Mouse (Mus musculus): ENCODE measurements around the gene Kcnn1.
A peak's percentile ranks its signal among the peaks of the same experiment; 100 is the strongest.

Gene Kcnn1

GRCm38 (mm10) chr8:70812055-70812454 lies 51.0 kb downstream of the Kcnn1 start:
- DNase-seq (ENCODE audit: low spot score) = no peak

- no peak for DNase-seq (ENCODE audit: low spot score)
These were observed 51.9 kb downstream of the Kcnn1 start for GRCm38 (mm10) chr8:70810962-70811680.

- no peak for DNase-seq (ENCODE audit: low spot score)
These were observed 53.9 kb downstream of the Kcnn1 start for GRCm38 (mm10) chr8:70808955-70809701.

GRCm38 (mm10) chr8:70808239-70808638 lies 54.8 kb downstream of the Kcnn1 start, which contains the start of gene Il12rb1:
Gene Il12rb1, plus strand, starts transcription at chr8:70808449.
- DNase-seq (ENCODE audit: low spot score) = no peak

GRCm38 (mm10) chr8:70807304-70807703 lies 55.8 kb downstream of the Kcnn1 start:
- no peak for DNase-seq (ENCODE audit: low spot score)

GRCm38 (mm10) chr8:70806541-70806940 lies 56.5 kb downstream of the Kcnn1 start:
- DNase-seq (ENCODE audit: low spot score) = no peak

GRCm38 (mm10) chr8:70804481-70805206 lies 58.4 kb downstream of the Kcnn1 start, which contains the start of gene Mast3:
Gene Mast3, minus strand, starts transcription at chr8:70805054.
- DNase-seq (ENCODE audit: low spot score) = peak; percentile 85

- no peak for DNase-seq (ENCODE audit: low spot score)
These were observed 59.1 kb downstream of the Kcnn1 start for GRCm38 (mm10) chr8:70803761-70804480.

GRCm38 (mm10) chr8:70802786-70803510 lies 60.1 kb downstream of the Kcnn1 start:
- DNase-seq (ENCODE audit: low spot score) = no peak

- DNase-seq (ENCODE audit: low spot score) = no peak
These were observed 61.2 kb downstream of the Kcnn1 start for GRCm38 (mm10) chr8:70801830-70802229.

GRCm38 (mm10) chr8:70801156-70801555 lies 61.9 kb downstream of the Kcnn1 start:
- DNase-seq (ENCODE audit: low spot score) = no peak

- no peak for DNase-seq (ENCODE audit: low spot score)
These were observed 62.4 kb downstream of the Kcnn1 start for GRCm38 (mm10) chr8:70800648-70801047.

- no peak for DNase-seq (ENCODE audit: low spot score)
These were observed 64.8 kb downstream of the Kcnn1 start for GRCm38 (mm10) chr8:70798281-70798680.

GRCm38 (mm10) chr8:70797081-70798070 lies 65.7 kb downstream of the Kcnn1 start:
- peak; percentile 97 for DNase-seq (ENCODE audit: low spot score)

GRCm38 (mm10) chr8:70796403-70797080 lies 66.5 kb downstream of the Kcnn1 start:
- DNase-seq (ENCODE audit: low spot score) = no peak

GRCm38 (mm10) chr8:70795370-70795769 lies 67.7 kb downstream of the Kcnn1 start:
- DNase-seq (ENCODE audit: low spot score) = no peak

GRCm38 (mm10) chr8:70794215-70794614 lies 68.8 kb downstream of the Kcnn1 start:
- DNase-seq (ENCODE audit: low spot score) = no peak

GRCm38 (mm10) chr8:70792700-70793099 lies 70.4 kb downstream of the Kcnn1 start:
- peak; percentile 88 for DNase-seq (ENCODE audit: low spot score)

All from yolk sac, embryonic 10.5 days (tissue).